Mouse (Mus musculus) A20 (cell line): Measurements from ENCODE around the gene Gm7102.
"Not testable (repeated sequence)": the region's sequence is repeated elsewhere in the genome, so short reads cannot be mapped to it uniquely, and the experiment has no call there.

Experiments used
- DNase-seq: peaks from one replicate; pipeline ENCODE4 v3.0.0-alpha.2; 2011; ENCODE audit warnings: low read depth, low spot score

Gene Gm7102

DNA sequence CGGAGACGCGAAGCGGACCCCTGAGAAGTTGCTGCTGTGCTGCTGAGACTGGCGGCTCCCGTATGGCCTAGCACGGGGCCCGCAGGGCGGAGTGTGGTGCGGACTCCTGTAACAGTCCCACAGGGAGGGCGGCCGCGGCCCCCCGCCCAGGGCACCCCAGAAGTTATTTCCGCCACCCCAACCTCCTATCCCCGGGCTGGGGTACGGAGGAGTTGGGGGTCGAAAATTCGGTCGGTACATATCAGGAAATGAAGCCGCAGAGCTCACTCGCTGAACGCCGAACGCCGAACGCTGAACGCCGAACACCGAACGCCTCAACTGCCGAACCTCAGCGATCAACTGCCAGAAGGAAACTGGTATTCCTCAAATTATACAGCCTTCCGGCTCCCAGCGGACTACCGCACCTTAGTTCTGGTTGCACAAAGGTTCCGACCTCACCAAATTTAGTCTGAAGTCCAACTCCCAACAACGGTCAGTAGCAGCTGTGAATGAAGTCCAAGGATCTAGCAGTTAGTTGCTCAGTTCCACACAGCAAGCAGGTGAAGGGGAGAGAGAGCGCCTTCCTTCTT lies at the start of gene Gm7102:
TSS of gene Gm7102 (minus strand) at position 554 of the 569 bp plus-strand sequence.
- DNase-seq = no peak

- no peak for DNase-seq
Observed at GRCm38 (mm10) chr19:61224678-61225525, 48.8 kb upstream of the Gm7102 start.

GRCm38 (mm10) chr19:61223706-61224328 lies 47.7 kb upstream of the Gm7102 start:
- peak; percentile 68 for DNase-seq

GRCm38 (mm10) chr19:61207506-61207905 lies 31.4 kb upstream of the Gm7102 start:
- DNase-seq = not testable (repeated sequence)

DNA sequence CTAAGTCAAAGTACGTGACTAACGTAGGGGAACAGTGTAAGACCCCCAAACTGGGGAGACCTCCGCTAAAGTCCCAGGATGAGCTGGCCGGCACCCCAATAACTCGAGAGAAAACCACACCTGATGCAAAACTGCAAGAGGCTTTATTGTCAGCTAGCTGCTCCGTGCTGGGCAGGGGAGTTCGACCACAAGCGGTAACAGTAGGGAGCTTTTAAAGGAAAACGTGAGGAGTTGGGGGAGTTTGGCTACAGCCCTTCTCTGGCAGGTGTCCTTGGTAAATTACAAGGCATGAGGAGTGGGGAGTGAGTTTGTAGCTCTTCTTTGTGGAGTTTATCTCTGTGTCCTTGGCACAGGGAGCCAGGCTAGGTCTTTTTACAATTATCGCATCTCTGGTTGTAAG lies 23.7 kb upstream of the Gm7102 start:
- DNase-seq = peak; percentile 70

DNA sequence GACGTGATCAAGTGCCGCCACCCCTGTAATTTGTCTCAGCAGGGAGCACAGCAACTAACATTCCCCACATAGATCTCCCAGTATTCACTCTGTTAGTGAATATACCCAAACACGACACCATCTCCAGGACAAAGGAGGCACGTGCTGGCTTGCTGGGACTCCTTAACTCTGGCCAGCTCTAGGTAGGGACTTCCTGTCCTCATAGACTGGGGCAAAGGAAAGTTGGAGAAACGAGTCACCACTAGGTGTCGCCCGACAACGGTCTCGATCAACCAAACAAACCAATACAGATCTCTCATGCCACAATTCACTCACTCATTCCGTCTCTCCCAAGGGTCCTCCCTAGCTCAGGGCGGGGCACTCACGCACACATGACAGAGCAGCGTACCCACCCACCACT lies 23.2 kb upstream of the Gm7102 start:
- DNase-seq = peak; percentile 97

DNA sequence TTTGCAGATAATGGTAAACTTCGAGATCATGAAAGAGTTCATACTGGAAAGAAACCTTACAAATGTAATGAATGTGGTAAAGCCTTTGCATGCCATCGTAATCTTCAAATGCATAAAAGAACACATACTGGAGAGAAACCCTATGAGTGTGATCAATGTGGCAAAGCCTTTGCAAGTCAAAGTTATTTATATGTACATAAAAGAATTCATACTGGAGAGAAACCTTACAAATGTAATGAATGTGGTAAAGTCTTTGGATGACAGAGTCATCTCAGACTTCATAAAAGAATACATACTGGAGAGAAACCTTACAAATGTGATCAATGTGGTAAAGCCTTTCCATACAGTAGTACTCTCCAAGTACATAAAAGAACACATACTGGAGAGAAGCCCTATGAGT lies 7.5 kb upstream of the Gm7102 start, which contains the start of gene Gm6020:
TSS of gene Gm6020 (plus strand) at position 301 of the 400 bp plus-strand sequence.
- DNase-seq = not testable (repeated sequence)

DNA sequence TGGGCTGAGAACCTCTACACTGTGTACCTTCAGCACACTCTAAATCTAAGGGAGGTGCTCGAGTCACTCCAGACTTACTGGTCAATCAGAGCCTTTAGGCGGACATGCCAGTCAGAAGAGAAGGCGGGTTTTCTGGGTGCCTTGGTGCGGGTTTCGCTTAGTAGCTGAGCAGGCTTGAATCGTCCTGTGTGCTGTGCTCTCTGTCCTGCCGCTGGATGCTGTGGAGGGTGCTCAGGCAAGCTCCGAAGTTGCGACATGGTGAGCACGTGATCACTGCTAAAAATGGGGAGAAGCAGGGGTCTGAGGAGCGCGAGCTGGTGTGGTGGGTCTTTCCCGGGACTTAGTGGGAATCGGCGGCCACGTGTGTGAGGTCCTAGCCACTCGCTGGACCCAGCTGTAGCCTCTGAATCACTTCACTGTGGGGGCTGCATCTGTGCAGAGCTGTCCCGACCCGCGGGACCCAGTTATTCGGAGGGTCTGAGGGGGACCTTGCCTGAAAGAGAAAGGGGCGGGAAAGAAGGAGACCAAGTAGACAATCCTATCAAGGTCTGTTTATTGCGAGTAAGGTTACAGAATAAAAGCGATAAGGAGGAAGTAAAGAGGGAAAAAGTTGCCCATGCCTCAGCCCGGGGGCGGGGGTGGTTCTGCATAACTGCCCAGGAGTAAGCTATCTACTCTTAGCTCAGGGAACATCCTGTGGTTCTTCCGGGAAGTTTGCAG lies 24.2 kb downstream of the Gm7102 start:
- peak; percentile 58 for DNase-seq

DNA sequence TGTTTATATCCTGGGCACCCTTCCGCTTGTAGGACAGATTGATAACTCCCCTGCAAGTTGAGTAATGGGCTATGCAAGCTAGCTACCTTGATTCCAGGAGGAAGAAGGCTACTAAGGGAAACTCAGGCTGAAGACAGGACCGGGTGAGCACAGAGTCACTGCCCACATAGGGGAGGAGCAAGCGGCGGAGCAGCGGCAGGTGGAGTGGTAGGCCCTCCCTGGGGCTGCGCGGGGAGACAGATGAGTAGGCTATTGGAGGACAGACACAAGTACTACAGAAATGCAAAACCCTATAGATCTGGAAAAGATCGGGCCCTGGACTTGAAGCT lies 24.8 kb downstream of the Gm7102 start:
- peak; percentile 76 for DNase-seq

- no peak for DNase-seq
Observed at GRCm38 (mm10) chr19:61141299-61141698, 34.8 kb downstream of the Gm7102 start.

DNA sequence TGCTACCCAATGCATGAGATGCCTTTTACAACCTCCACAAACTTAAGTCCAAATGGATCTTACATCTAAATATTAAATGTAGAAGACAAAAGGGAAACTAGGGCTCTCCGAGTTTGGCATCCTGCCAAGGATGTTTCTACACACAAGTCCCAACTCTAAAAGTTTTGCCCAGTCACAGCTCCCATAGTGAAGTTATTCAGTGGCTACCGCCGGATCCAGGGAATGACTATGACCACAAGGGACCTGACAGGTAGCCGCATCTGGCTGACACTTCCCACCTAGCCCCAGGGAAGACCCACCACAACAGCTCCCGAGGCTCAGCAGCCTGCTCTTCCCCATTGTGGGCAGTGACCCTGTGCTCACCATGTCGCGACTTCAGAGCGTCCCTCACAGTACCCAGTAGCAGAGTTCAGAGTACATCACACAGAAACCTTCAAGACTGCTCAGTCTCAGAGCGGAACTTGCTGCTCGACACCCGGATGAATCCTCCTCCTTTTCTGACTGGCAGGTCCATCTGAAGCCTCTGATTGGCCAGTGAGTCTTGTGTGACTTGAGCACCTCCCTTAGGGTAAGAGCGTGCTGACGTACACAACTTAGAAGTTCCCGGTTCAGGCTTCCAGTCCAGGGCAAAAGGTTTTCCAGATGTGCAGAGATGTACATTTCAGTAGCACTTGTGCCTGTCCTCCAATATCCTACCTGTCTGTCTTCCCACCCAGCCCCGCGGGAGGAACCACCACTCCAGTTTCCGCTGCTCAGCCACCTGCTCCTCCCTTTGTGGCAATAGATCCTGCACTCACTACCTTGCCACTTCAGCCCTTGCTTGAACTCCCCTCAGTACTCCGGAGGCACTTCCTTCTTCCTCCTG lies 35.5 kb downstream of the Gm7102 start, which contains the start of gene Zfp950:
TSS of gene Zfp950 (minus strand) at position 499 of the 865 bp plus-strand sequence.
- DNase-seq = peak; percentile 93

DNA sequence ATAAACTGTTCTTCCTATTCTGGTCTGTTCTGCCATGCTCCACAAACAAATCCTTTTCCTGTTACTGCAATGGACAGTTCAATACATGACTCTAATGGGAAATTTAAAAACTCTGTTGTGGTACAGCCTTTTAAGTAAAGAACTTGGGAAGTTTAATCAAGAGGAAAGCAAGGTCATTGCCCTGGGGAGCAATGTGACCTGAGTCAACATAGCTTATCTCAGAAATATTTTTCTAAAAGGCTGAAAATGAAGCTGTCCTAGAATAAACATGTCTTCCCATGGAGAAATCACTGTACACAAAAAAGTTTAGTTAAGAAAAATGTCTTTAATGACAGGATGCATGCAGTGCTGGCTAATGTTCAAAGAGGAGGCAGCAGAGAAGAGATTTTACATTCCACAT lies 37.5 kb downstream of the Gm7102 start:
- DNase-seq = no peak

DNA sequence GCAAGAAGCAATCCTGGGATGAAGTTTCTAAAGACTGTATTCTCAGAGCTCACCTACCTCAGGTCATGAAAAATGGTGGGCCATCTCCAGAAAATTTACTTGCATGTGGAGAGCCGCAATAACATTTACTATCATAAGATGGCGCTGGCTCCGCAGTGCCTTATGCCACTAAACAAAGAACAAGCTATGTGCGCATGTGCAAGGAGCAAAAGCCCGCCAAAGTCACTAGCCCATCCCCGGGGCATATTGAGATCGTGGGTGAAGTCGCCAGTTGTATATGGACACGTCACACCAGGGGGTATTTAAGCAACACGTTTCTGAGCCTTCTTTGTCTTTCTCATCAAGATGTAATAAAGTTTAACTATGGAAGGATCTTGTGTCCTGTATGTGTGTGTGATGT lies 45.0 kb downstream of the Gm7102 start:
- DNase-seq = no peak
